Mouse (Mus musculus): ENCODE measurements around the gene Tead1. TPM values are rescaled to one million over a fixed set of nuclear protein-coding genes. Genes with fewer than 3 reads are reported as not detected.

Tead1 gene
- polyA plus RNA-seq, 1 experiment, result 2.7 TPM

DNA sequence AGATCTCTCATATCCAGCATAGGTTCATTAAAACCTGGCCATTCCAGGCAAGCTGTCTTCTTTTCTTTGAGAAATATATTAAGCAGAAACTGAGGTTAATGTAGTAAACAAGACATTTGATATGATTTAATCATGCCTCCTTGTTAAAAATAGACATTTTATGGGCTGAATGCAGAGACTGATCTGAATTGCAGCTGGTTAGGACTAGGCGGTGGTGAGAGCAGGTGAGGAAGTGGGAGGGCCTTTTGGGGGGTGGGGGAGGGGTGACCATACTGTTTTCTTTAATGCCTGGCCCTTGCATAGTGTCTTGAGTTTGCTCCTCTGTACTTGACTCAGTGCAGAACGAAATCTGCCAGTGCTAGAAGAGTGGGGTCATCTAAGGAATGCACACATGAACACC, 111.2 kb downstream of the Tead1 start:
- Histone ChIP-seq H3K27me3 (ENCODE audit: control insufficient read depth, insufficient read depth, low read length) (no peaks in the 10 kb centered on the region), H3K27ac (ENCODE audit: insufficient read depth, low read length) (no peak overlapping the region), H3K4me1 (ENCODE audit: control insufficient read depth, insufficient read depth, insufficient read length) (no peaks in the 10 kb centered on the region), H3K36me3 (ENCODE audit: control insufficient read depth, insufficient read depth, low read length) (no peaks in the 10 kb centered on the region), H3K4me3 (ENCODE audit: extremely low read depth, insufficient read depth, insufficient read length) (no peak overlapping the region)
- no peak for DNase-seq (ENCODE audit: low read depth in 1 of 2, low spot score in 2 of 2)
- TF ChIP-seq POLR2A (IDR thresholded peaks at IDR 0.05; ENCODE audit: low read depth, low read length), result no peak
- no peak for TF ChIP-seq CTCF (IDR thresholded peaks at IDR 0.05; ENCODE audit: extremely low read depth, insufficient read depth, insufficient read length, insufficient replicate concordance)
- 41% methylated on average over 2 of the region's 2 CpGs for WGBS

GRCm38 (mm10) chr7:112792679-112793078, 113.6 kb downstream of the Tead1 start:
- Histone ChIP-seq H3K4me3 (ENCODE audit: extremely low read depth, insufficient read depth, insufficient read length) (no peak overlapping the region), H3K27me3 (ENCODE audit: control insufficient read depth, insufficient read depth, low read length) (no peaks in the 10 kb centered on the region), H3K27ac (ENCODE audit: insufficient read depth, low read length) (no peak overlapping the region), H3K36me3 (ENCODE audit: control insufficient read depth, insufficient read depth, low read length) (no peaks in the 10 kb centered on the region), H3K4me1 (ENCODE audit: control insufficient read depth, insufficient read depth, insufficient read length) (no peaks in the 10 kb centered on the region)
- no peak for TF ChIP-seq POLR2A (IDR thresholded peaks at IDR 0.05; ENCODE audit: low read depth, low read length)
- no peak for TF ChIP-seq CTCF (IDR thresholded peaks at IDR 0.05; ENCODE audit: extremely low read depth, insufficient read depth, insufficient read length, insufficient replicate concordance)
- no peak for DNase-seq (ENCODE audit: low read depth in 1 of 2, low spot score in 2 of 2)
- 83% methylated on average over 6 of the region's 6 CpGs for WGBS

DNA sequence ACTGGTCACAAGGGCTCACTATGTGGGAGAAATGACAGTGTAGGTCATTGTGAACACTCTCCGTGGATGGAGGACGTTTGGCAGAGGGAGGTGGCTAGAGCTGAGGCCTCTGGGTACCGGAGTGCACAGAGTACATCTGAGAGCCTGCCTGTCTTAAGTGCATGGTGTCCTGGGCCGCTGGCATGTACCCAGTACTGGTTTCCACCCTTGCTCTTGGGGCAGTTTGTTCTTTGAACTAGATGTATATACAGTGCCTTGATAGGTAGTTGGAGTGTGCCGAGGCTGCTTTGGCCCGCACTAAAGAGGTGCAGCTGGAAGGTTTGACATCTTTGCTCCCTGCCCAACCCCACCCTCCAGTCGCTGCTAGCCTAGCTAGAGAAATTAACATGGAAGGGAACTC, 114.8 kb downstream of the Tead1 start:
- H3K36me3 ChIP-seq (ENCODE audit: control insufficient read depth, insufficient read depth, low read length), result no peaks in the 10 kb centered on the region
- no peaks in the 10 kb centered on the region for H3K27me3 ChIP-seq (ENCODE audit: control insufficient read depth, insufficient read depth, low read length)
- no peak for TF ChIP-seq CTCF (IDR thresholded peaks at IDR 0.05; ENCODE audit: extremely low read depth, insufficient read depth, insufficient read length, insufficient replicate concordance)
- H3K4me3 ChIP-seq (ENCODE audit: extremely low read depth, insufficient read depth, insufficient read length), result no peak overlapping the region
- H3K4me1 ChIP-seq (ENCODE audit: control insufficient read depth, insufficient read depth, insufficient read length), result no peaks in the 10 kb centered on the region
- whole genome bisulfite sequencing, result 75% methylated on average over 7 of the region's 7 CpGs
- H3K27ac ChIP-seq (ENCODE audit: insufficient read depth, low read length), result no peak overlapping the region
- no peak for DNase-seq (ENCODE audit: low read depth in 1 of 2, low spot score in 2 of 2)

DNA sequence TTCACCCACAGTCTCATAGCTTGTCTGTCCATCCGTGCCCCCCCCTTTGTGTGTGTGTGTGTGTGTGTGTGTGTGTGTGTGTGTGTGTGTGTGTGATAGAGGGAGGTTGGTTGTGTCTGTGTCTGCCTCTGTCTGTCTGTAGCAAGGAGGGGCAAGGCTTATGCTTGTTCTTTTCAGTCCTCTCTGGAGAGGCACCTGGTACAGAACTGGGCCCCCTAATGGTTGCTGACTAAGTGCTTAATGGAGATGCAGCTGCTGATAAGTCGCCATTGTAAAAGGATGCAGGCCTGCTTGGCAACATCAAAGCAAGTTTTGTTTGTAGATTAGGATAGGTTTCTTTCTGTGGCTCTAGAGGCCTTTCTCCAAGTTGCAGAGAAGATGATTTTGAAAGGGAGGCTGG, 115.4 kb downstream of the Tead1 start:
- 36% methylated on average over 2 of the region's 2 CpGs for WGBS
- no peak for TF ChIP-seq POLR2A (IDR thresholded peaks at IDR 0.05; ENCODE audit: low read depth, low read length)
- no peak for TF ChIP-seq CTCF (IDR thresholded peaks at IDR 0.05; ENCODE audit: extremely low read depth, insufficient read depth, insufficient read length, insufficient replicate concordance)
- H3K36me3 ChIP-seq (ENCODE audit: control insufficient read depth, insufficient read depth, low read length), result no peaks in the 10 kb centered on the region
- H3K4me3 ChIP-seq (ENCODE audit: extremely low read depth, insufficient read depth, insufficient read length), result no peak overlapping the region
- H3K4me1 ChIP-seq (ENCODE audit: control insufficient read depth, insufficient read depth, insufficient read length), result no peaks in the 10 kb centered on the region
- DNase-seq (ENCODE audit: low read depth in 1 of 2, low spot score in 2 of 2), result no peak
- no peak overlapping the region for H3K27ac ChIP-seq (ENCODE audit: insufficient read depth, low read length)
- H3K27me3 ChIP-seq (ENCODE audit: control insufficient read depth, insufficient read depth, low read length), result no peaks in the 10 kb centered on the region

DNA sequence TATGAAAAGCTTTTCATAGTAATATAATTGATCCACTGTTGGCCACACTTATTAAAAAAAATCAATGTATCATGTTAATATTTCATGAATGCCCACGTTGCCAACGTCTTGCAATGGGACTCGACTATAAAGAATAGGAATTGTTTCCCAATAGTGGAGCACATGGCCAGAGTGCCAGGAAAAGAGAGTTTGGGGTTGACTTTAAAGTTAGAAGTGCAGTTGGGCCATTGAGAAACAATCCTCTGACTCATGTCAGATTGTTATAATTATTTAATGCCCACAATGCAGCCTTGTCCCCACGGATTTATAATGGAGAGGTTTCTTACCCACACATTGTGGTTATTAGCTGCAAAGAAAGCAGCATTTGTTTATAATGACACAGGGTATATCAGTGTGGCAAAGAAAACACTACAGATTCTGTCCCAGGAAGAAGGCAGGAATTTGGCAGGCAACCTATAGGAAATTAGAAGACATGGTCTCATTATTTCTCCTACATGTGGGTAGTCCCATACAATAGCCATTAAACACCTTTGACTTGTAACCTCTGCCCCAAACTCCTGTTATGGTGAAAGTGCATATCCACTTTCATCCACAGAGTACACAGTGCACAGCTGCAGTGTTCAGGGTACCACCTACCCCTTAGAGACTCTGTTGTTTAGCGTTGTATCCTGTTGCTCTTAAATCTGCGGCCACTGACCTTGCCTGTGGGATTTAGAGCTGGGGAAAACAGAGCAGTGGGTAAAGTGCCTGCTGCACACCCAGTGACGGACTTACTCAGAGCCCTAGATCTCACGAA, 118.6 kb downstream of the Tead1 start:
- no peaks in the 10 kb centered on the region for H3K27me3 ChIP-seq (ENCODE audit: control insufficient read depth, insufficient read depth, low read length)
- DNase-seq (ENCODE audit: low read depth in 1 of 2, low spot score in 2 of 2), result no peak
- no peak overlapping the region for H3K4me3 ChIP-seq (ENCODE audit: extremely low read depth, insufficient read depth, insufficient read length)
- H3K4me1 ChIP-seq (ENCODE audit: control insufficient read depth, insufficient read depth, insufficient read length), result no peaks in the 10 kb centered on the region
- H3K27ac ChIP-seq (ENCODE audit: insufficient read depth, low read length), result no peak overlapping the region
- TF ChIP-seq CTCF (IDR thresholded peaks at IDR 0.05; ENCODE audit: extremely low read depth, insufficient read depth, insufficient read length, insufficient replicate concordance) (no peak), POLR2A (IDR thresholded peaks at IDR 0.05; ENCODE audit: low read depth, low read length) (no peak)
- no peaks in the 10 kb centered on the region for H3K36me3 ChIP-seq (ENCODE audit: control insufficient read depth, insufficient read depth, low read length)
- 85% methylated on average over 8 of the region's 8 CpGs for WGBS

DNA sequence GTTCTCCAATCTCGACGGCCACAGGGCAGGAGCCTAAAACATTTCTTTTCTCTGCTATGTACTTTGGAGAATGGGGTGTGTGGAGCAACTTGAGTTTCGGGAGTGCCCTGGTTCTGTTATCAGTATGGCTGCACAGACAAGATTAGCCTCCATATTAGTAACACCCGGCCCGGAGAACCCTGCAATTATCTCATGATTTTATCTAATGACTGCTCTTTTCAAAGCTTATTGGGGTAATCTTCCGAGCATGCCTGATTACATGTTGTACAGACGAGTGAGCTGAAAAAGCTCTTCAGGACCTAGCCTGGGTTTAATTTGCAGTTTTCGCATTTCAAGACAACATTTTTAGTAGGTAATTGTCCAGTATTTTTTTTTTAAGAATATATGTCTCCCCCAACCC, 122.6 kb downstream of the Tead1 start:
- WGBS, result 82% methylated on average over 8 of the region's 8 CpGs
- Histone ChIP-seq H3K27ac (ENCODE audit: insufficient read depth, low read length) (no peak overlapping the region), H3K27me3 (ENCODE audit: control insufficient read depth, insufficient read depth, low read length) (no peaks in the 10 kb centered on the region), H3K4me1 (ENCODE audit: control insufficient read depth, insufficient read depth, insufficient read length) (no peaks in the 10 kb centered on the region), H3K4me3 (ENCODE audit: extremely low read depth, insufficient read depth, insufficient read length) (no peak overlapping the region), H3K36me3 (ENCODE audit: control insufficient read depth, insufficient read depth, low read length) (no peaks in the 10 kb centered on the region)
- TF ChIP-seq CTCF (IDR thresholded peaks at IDR 0.05; ENCODE audit: extremely low read depth, insufficient read depth, insufficient read length, insufficient replicate concordance), result no peak
- TF ChIP-seq POLR2A (IDR thresholded peaks at IDR 0.05; ENCODE audit: low read depth, low read length), result no peak
- no peak for DNase-seq (ENCODE audit: low read depth in 1 of 2, low spot score in 2 of 2)

DNA sequence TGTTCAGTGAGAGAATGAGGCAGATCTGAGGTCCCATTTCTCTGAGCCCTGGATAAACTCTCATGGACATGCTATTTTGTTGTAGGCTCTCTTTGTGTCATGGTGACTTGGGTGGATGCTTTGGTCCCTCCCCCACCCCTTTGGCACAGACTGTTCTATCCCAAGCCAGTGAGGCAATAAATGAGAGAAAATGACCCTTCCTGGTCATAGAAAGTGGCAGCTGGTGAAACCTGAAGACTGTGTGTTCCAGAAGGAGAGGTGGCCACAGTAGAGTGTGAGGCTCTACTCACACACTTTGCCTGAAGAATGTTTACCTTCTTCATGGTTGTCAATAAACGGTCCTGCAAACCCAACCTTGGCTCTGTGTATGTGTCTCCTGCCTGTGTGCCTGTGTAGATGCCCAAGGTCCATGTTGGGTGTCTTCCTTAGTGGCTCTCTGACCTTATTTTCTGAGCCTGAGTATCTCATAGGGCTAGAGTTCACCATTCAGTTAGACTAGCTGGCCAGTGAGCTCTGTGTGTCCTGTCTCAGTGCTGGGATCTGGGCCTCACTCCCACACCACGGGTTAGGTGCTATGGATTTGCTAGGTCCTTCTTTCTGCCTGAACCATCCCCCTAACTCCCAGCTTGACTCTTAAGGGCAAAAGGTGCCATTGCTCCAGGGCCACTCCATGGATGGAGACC, 127.7 kb downstream of the Tead1 start:
- DNase-seq (ENCODE audit: low read depth in 1 of 2, low spot score in 2 of 2), result no peak
- Histone ChIP-seq H3K4me1 (ENCODE audit: control insufficient read depth, insufficient read depth, insufficient read length) (no peaks in the 10 kb centered on the region), H3K36me3 (ENCODE audit: control insufficient read depth, insufficient read depth, low read length) (no peaks in the 10 kb centered on the region), H3K27me3 (ENCODE audit: control insufficient read depth, insufficient read depth, low read length) (no peaks in the 10 kb centered on the region), H3K4me3 (ENCODE audit: extremely low read depth, insufficient read depth, insufficient read length) (no peak overlapping the region), H3K27ac (ENCODE audit: insufficient read depth, low read length) (no peak overlapping the region)
- TF ChIP-seq CTCF (IDR thresholded peaks at IDR 0.05; ENCODE audit: extremely low read depth, insufficient read depth, insufficient read length, insufficient replicate concordance), result no peak
- TF ChIP-seq POLR2A (IDR thresholded peaks at IDR 0.05; ENCODE audit: low read depth, low read length), result no peak
- 71% methylated on average over 2 of the region's 2 CpGs for WGBS
